In genomic region chr7:28811640-28812275, GRCm38 (mm10) we compare ENCODE assay signal across 8 mouse cellular contexts. TPM values are rescaled to one million over a fixed set of nuclear protein-coding genes. Genes with fewer than 3 reads are reported as not detected.
DNase-seq lines count a peak whose midpoint lies in the region; ATAC-seq and TF ChIP-seq lines count a peak whose summit lies in the region.

No protein-coding gene starts in this region.

- peaks cover 26% of the 10 kb centered on the region for H3K4me1 ChIP-seq in heart, adult 2 months (ENCODE audit: control insufficient read depth, insufficient read depth, low read length)
- H3K4me1 ChIP-seq in E14TG2a.4 (replicated peaks; ENCODE audit: low read depth, low read length) = peaks cover 58% of the 10 kb centered on the region
- peaks cover 47% of the 10 kb centered on the region for H3K4me1 ChIP-seq in forebrain, embryonic 15.5 days
- H3K4me1 ChIP-seq in liver, embryonic 14.5 days (replicated peaks; ENCODE audit: control insufficient read depth in 2 of 2, insufficient read depth in 2 of 2, low read length in 1 of 2) = peaks cover 23 to 28% of the 10 kb centered on the region in 2 experiments

- H3K4me2 ChIP-seq in forebrain, embryonic 15.5 days (replicated peaks) = peak overlapping the region; percentile 58
- H3K4me2 ChIP-seq in liver, embryonic 14.5 days (ENCODE audit: low read depth) = peak overlapping the region; percentile 99

- no peak; the same call in 1 of the 2 replicates for TF ChIP-seq POLR2A in heart, adult 2 months (IDR thresholded peaks at IDR 0.05; ENCODE audit: insufficient read depth, low read depth, low read length)

- peak overlapping the region; percentile 24 for H3K9ac ChIP-seq in heart, adult 2 months (ENCODE audit: low read depth, low read length)
- peak overlapping the region; percentile 87 for H3K9ac ChIP-seq in forebrain, embryonic 15.5 days (replicated peaks)
- peak overlapping the region; percentile 78 for H3K9ac ChIP-seq in liver, embryonic 14.5 days (replicated peaks)

- intact Hi-C loops in heart, adult 2 months (cut with DNase I) = loop anchor here (2.0 to 5.0 kb wide), 2 partner anchors 15 to 429 kb away; partner anchors contain the start of gene Zfp36
- intact Hi-C loops in heart, postnatal 36 days (cut with DNase I) = loop anchor here (5.0 kb wide), 1 partner anchor 151 kb away; the partner anchor contains the start of gene Actn4

- ATAC-seq in forebrain, embryonic 15.5 days (replicated peaks) = no peak
- no peak for ATAC-seq in liver, embryonic 14.5 days (ENCODE audit: insufficient read depth)

- TF ChIP-seq CTCF in heart, adult 2 months (IDR thresholded peaks at IDR 0.05) = no peak
- no peak for TF ChIP-seq CTCF in E14TG2a.4 (conservative IDR thresholded peaks at IDR 0.05; ENCODE audit: low read length)
- 0 out of 2 replicates have a peak, but pooled peaks have one; percentile 9 for TF ChIP-seq CTCF in liver, embryonic 14.5 days (IDR thresholded peaks at IDR 0.05; ENCODE audit: low read depth)

- no peaks in the 10 kb centered on the region for H3K9me3 ChIP-seq in E14TG2a.4 (ENCODE audit: low read length)
- H3K9me3 ChIP-seq in forebrain, embryonic 15.5 days = no peaks in the 10 kb centered on the region
- H3K9me3 ChIP-seq in liver, embryonic 14.5 days (ENCODE audit: control insufficient read depth, low read length) = no peaks in the 10 kb centered on the region

- peaks cover 42% of the 10 kb centered on the region for H3K36me3 ChIP-seq in heart, adult 2 months (ENCODE audit: control insufficient read depth, insufficient read depth, low read length)
- H3K36me3 ChIP-seq in E14TG2a.4 (ENCODE audit: insufficient read depth, low read length) = peaks cover 53% of the 10 kb centered on the region
- peaks cover 44% of the 10 kb centered on the region for H3K36me3 ChIP-seq in forebrain, embryonic 15.5 days
- peaks cover 49% of the 10 kb centered on the region for H3K36me3 ChIP-seq in liver, embryonic 14.5 days (replicated peaks; ENCODE audit: control insufficient read depth, insufficient read depth, low read depth)

- under 1% methylated on average over 7 of the region's 7 CpGs for WGBS in heart, adult 2 months
- WGBS in forebrain, embryonic 15.5 days = 8% methylated on average over 7 of the region's 7 CpGs
- 6% methylated on average over 7 of the region's 7 CpGs for WGBS in liver, embryonic 14.5 days (ENCODE audit: insufficient replicate concordance)

- peak overlapping the region; percentile 99 for H3K27ac ChIP-seq in heart, adult 2 months
- peak overlapping the region; percentile 99; the same call in 1 of the 2 replicates for H3K27ac ChIP-seq in forebrain, embryonic 15.5 days (replicated peaks)
- peak overlapping the region; percentile 60 for H3K27ac ChIP-seq in liver, embryonic 14.5 days

- H3K27me3 ChIP-seq in heart, adult 2 months (ENCODE audit: control insufficient read depth, insufficient read depth, low read length) = no peaks in the 10 kb centered on the region
- no peaks in the 10 kb centered on the region for H3K27me3 ChIP-seq in E14TG2a.4 (ENCODE audit: insufficient read depth, low read length)
- no peaks in the 10 kb centered on the region for H3K27me3 ChIP-seq in forebrain, embryonic 15.5 days
- H3K27me3 ChIP-seq in liver, embryonic 14.5 days (ENCODE audit: control insufficient read depth, insufficient read depth, low read length) = no peaks in the 10 kb centered on the region

- H3K79me2 ChIP-seq in heart, adult 2 months (replicated peaks; ENCODE audit: control insufficient read depth, insufficient read depth, low read length) = no peaks in the 10 kb centered on the region

- H3K4me3 ChIP-seq in heart, adult 2 months = peak overlapping the region; percentile 77
- peak overlapping the region; percentile 89 for H3K4me3 ChIP-seq in E14TG2a.4 (replicated peaks; ENCODE audit: low read length)
- H3K4me3 ChIP-seq in forebrain, embryonic 15.5 days = peak overlapping the region; percentile 81
- H3K4me3 ChIP-seq in liver, embryonic 14.5 days (ENCODE audit: insufficient read depth in 1 of 2, low read depth in 2 of 2, low read length in 2 of 2) = peak overlapping the region; percentile 90 to 96

- TF ChIP-seq EP300 in heart, adult 2 months (IDR thresholded peaks at IDR 0.05; ENCODE audit: insufficient read depth, low read depth, low read length) = no peak
- no peak; the same call in 1 of the 2 replicates for TF ChIP-seq EP300 in liver, embryonic 14.5 days (IDR thresholded peaks at IDR 0.05; ENCODE audit: low read depth)

- no peak for DNase-seq in heart, adult 2 months
- no peak for DNase-seq in heart, postnatal 36 days
- DNase-seq in liver, embryonic 14.5 days (ENCODE audit: low read depth in 3 of 3, low spot score in 3 of 3) = no peak
- DNase-seq in ovary, postnatal 14 days (ENCODE audit: low spot score) = no peak
- DNase-seq in layer of hippocampus, adult 8-10 months (ENCODE audit: low spot score in 2 of 2) = no peak
- DNase-seq in c-Kit-positive CD71-positive TER-119-positive erythroid progenitor cells, embryonic 14.5 days (ENCODE audit: low spot score) = no peak

RNA-seq across cellular contexts. Expression of gene Hnrnpl, which starts 3.4 kb away (rescaled TPM):
- 100 to 1,000 TPM; 192 to 206 TPM for total RNA-seq in heart, adult 2 months (2021)
- polyA plus RNA-seq in heart, adult 2 months (2012; rRNA removed) = 208 and 348 TPM in 2 replicates
- 100 to 1,000 TPM; 240 to 277 TPM for total RNA-seq in heart, postnatal 36 days (2021)
- polyA plus RNA-seq in forebrain, embryonic 15.5 days (2015; fragmentation: Nextera tagmentation; extraction: Ambion mirVana) = 231 and 243 TPM in 2 replicates
- 110 and 138 TPM in 2 replicates for polyA plus RNA-seq in liver, embryonic 14.5 days (2012; rRNA removed)
- polyA plus RNA-seq in liver, embryonic 14.5 days (2014; fragmentation: Nextera tagmentation; extraction: Ambion mirVana) = 83.1 and 91.3 TPM in 2 replicates
- 100 to 1,000 TPM; 403 to 453 (median 434) TPM for total RNA-seq in layer of hippocampus, adult 8-10 months (2022)

RNA-seq across cellular contexts. Expression of gene Ech1, which starts 13.3 kb away (rescaled TPM):
- total RNA-seq in heart, adult 2 months (2021) = 1,000 to 10,000 TPM; 1,826 to 2,229 TPM
- 2,087 and 2,697 TPM in 2 replicates for polyA plus RNA-seq in heart, adult 2 months (2012; rRNA removed)
- 1,000 to 10,000 TPM; 1,832 to 1,909 TPM for total RNA-seq in heart, postnatal 36 days (2021)
- 85.2 and 86.5 TPM in 2 replicates for polyA plus RNA-seq in forebrain, embryonic 15.5 days (2015; fragmentation: Nextera tagmentation; extraction: Ambion mirVana)
- 62.4 and 62.7 TPM in 2 replicates for polyA plus RNA-seq in liver, embryonic 14.5 days (2012; rRNA removed)
- polyA plus RNA-seq in liver, embryonic 14.5 days (2014; fragmentation: Nextera tagmentation; extraction: Ambion mirVana) = 92.5 and 97.4 TPM in 2 replicates
- 10 to 100 TPM; 64.2 to 77.6 (median 67.7) TPM for total RNA-seq in layer of hippocampus, adult 8-10 months (2022)

RNA-seq across cellular contexts. Expression of gene Lgals4, which starts 21.9 kb away (rescaled TPM):
- 10 to 100 TPM; 18.5 to 27.6 TPM for total RNA-seq in heart, adult 2 months (2021)
- polyA plus RNA-seq in heart, adult 2 months (2012; rRNA removed) = 63.6 and 121 TPM in 2 replicates
- total RNA-seq in heart, postnatal 36 days (2021) = 10 to 100 TPM; 29.4 to 48.3 TPM
- polyA plus RNA-seq in forebrain, embryonic 15.5 days (2015; fragmentation: Nextera tagmentation; extraction: Ambion mirVana) = 4.2 and 4.9 TPM in 2 replicates
- 2.3 and 3.3 TPM in 2 replicates for polyA plus RNA-seq in liver, embryonic 14.5 days (2012; rRNA removed)
- 0.98 and 1.1 TPM in 2 replicates for polyA plus RNA-seq in liver, embryonic 14.5 days (2014; fragmentation: Nextera tagmentation; extraction: Ambion mirVana)
- 1 to 10 TPM; 2.4 to 6.9 (median 4.9) TPM for total RNA-seq in layer of hippocampus, adult 8-10 months (2022)

RNA-seq across cellular contexts. Expression of gene Rinl, which starts 23.0 kb away (rescaled TPM):
- 1 to 10 TPM; 1.3 to 2.0 TPM for total RNA-seq in heart, adult 2 months (2021)
- 3.2 and 3.3 TPM in 2 replicates for polyA plus RNA-seq in heart, adult 2 months (2012; rRNA removed)
- total RNA-seq in heart, postnatal 36 days (2021) = 1 to 10 TPM; 1.8 to 1.9 TPM
- 1.8 and 2.5 TPM in 2 replicates for polyA plus RNA-seq in forebrain, embryonic 15.5 days (2015; fragmentation: Nextera tagmentation; extraction: Ambion mirVana)
- 4.3 and 4.7 TPM in 2 replicates for polyA plus RNA-seq in liver, embryonic 14.5 days (2012; rRNA removed)
- 4.0 and 4.8 TPM in 2 replicates for polyA plus RNA-seq in liver, embryonic 14.5 days (2014; fragmentation: Nextera tagmentation; extraction: Ambion mirVana)
- 1 to 10 TPM; 2.5 to 5.3 (median 3.8) TPM for total RNA-seq in layer of hippocampus, adult 8-10 months (2022)

RNA-seq across cellular contexts. Expression of gene Nfkbib, which starts 44.4 kb away (rescaled TPM):
- total RNA-seq in heart, adult 2 months (2021) = 10 to 100 TPM; 25.1 to 31.6 TPM
- polyA plus RNA-seq in heart, adult 2 months (2012; rRNA removed) = 18.7 and 27.8 TPM in 2 replicates
- total RNA-seq in heart, postnatal 36 days (2021) = 10 to 100 TPM; 25.4 to 27.0 TPM
- polyA plus RNA-seq in forebrain, embryonic 15.5 days (2015; fragmentation: Nextera tagmentation; extraction: Ambion mirVana) = 59.0 and 62.0 TPM in 2 replicates
- 15.0 and 19.7 TPM in 2 replicates for polyA plus RNA-seq in liver, embryonic 14.5 days (2012; rRNA removed)
- 27.0 and 29.6 TPM in 2 replicates for polyA plus RNA-seq in liver, embryonic 14.5 days (2014; fragmentation: Nextera tagmentation; extraction: Ambion mirVana)
- 10 to 100 TPM; 23.0 to 25.5 (median 24.7) TPM for total RNA-seq in layer of hippocampus, adult 8-10 months (2022)

Comparison
In these comparisons a context has a peak if more than half of its experiments do, and no peak if none do; other contexts are left out.
1. H3K9ac ChIP-seq: peak in every context shown above with its lines; median percentile 87 in forebrain, embryonic 15.5 days; 78 in liver, embryonic 14.5 days; 24 in heart, adult 2 months.
2. RNA of gene Ech1, which starts 13.3 kb away (total RNA-seq): 1,826 to 2,229 TPM in heart, adult 2 months and 1,832 to 1,909 TPM in heart, postnatal 36 days; 64.2 to 77.6 TPM in layer of hippocampus, adult 8-10 months; every median in the first group is over 10 times any median in the second.
3. Peak in every context shown above with its lines, with median percentiles within 50 percentile points of each other: H3K27ac ChIP-seq and H3K4me3 ChIP-seq.